ENCODE assay signal across 8 mouse cellular contexts in the genomic region with DNA sequence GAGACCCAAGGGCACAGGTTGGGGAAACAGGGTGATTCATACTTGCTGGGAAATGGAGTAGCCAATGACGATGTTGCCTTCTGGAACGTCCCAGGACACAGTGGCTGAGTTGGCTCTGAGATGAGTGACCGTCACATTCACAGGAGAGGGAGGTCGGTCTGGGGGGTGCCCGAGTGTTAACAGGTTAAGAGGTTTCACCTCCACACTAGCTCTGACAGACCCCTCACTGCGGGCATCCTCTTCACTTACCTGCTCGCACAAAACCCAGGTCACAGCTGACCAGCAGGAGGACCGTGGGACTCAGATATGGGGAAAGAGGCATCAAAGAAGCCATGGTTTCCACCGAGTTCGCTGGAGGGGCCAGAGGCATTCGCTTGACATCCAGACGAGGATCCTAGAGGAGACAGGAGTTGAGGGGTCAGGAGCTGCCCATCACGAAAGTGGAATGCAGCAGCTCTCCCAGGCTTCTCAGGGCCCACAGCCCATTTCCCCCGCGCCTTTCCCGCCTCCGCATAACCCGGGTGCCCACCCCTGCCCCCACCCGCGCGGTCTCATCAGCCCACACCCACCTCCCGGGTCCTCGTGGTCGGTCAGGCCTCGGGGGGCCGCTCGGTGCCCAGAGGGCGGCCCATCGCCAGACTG. TPM values are rescaled to one million over a fixed set of nuclear protein-coding genes. Genes with fewer than 3 reads are reported as not detected.
DNase-seq lines count a peak whose midpoint lies in the region; ATAC-seq lines count a peak whose summit lies in the region.

No protein-coding gene starts in this region.

- no peaks in the 10 kb centered on the region for H3K9me3 ChIP-seq in hindbrain, embryonic 12.5 days (replicated peaks)
- H3K9me3 ChIP-seq in midbrain, embryonic 12.5 days, result no peaks in the 10 kb centered on the region

- H3K4me1 ChIP-seq in hindbrain, embryonic 12.5 days, result peaks cover 26% of the 10 kb centered on the region
- H3K4me1 ChIP-seq in midbrain, embryonic 12.5 days, result peaks cover 28% of the 10 kb centered on the region

- H3K36me3 ChIP-seq in hindbrain, embryonic 12.5 days, result peaks cover 11% of the 10 kb centered on the region; the same call in 1 of the 2 replicates
- H3K36me3 ChIP-seq in midbrain, embryonic 12.5 days, result 0 out of 2 replicates have a peak, but pooled peaks cover 8% of the 10 kb centered on the region

- peak; percentile 20 for DNase-seq in cerebellum, adult 11 months
- DNase-seq in cerebellum, postnatal 4 days (ENCODE audit: low spot score in 2 of 2), result no peak
- peak; percentile 16 for DNase-seq in retina, embryonic 14.5 days (ENCODE audit: low spot score)
- no peak for DNase-seq in retina, postnatal 1 day
- no peak for DNase-seq in frontal cortex, postnatal 14 days (ENCODE audit: low spot score in 2 of 2)
- no peak for DNase-seq in adipocyte (ENCODE audit: low spot score)

- peak overlapping the region; percentile 79 for H3K4me3 ChIP-seq in hindbrain, embryonic 12.5 days
- peak overlapping the region; percentile 82 for H3K4me3 ChIP-seq in midbrain, embryonic 12.5 days

- H3K27ac ChIP-seq in hindbrain, embryonic 12.5 days, result peak overlapping the region; percentile 82
- peak overlapping the region; percentile 88 for H3K27ac ChIP-seq in midbrain, embryonic 12.5 days (replicated peaks)

- peak; percentile 43 for ATAC-seq in hindbrain, embryonic 12.5 days (ENCODE audit: low FRiP score)
- ATAC-seq in midbrain, embryonic 12.5 days (ENCODE audit: low FRiP score, low read depth), result no peak

- 5% methylated on average over 28 of the region's 29 CpGs for WGBS in hindbrain, embryonic 12.5 days
- WGBS in midbrain, embryonic 12.5 days, result 5% methylated on average over 26 of the region's 29 CpGs

- H3K4me2 ChIP-seq in hindbrain, embryonic 12.5 days (replicated peaks), result peak overlapping the region; percentile 68
- peak overlapping the region; percentile 87 for H3K4me2 ChIP-seq in midbrain, embryonic 12.5 days (replicated peaks)

- no peaks in the 10 kb centered on the region for H3K27me3 ChIP-seq in hindbrain, embryonic 12.5 days
- peaks cover 6% of the 10 kb centered on the region; the same call in 1 of the 2 replicates for H3K27me3 ChIP-seq in midbrain, embryonic 12.5 days

- H3K9ac ChIP-seq in hindbrain, embryonic 12.5 days, result peak overlapping the region; percentile 95
- peak overlapping the region; percentile 93 for H3K9ac ChIP-seq in midbrain, embryonic 12.5 days (replicated peaks)

RNA-seq across cellular contexts. Expression of a gene that starts 0.8 kb away (rescaled TPM):
- polyA plus RNA-seq in hindbrain, embryonic 12.5 days (2016; fragmentation: Nextera tagmentation; extraction: Ambion mirVana), result 66.9 and 68.2 TPM in 2 replicates
- polyA plus RNA-seq in midbrain, embryonic 12.5 days (2016; fragmentation: Nextera tagmentation; extraction: Ambion mirVana), result 57.8 and 64.6 TPM in 2 replicates

RNA-seq across cellular contexts. Expression of a gene that starts 2.2 kb away (rescaled TPM):
- polyA plus RNA-seq in hindbrain, embryonic 12.5 days (2016; fragmentation: Nextera tagmentation; extraction: Ambion mirVana), result 0.38 TPM in 1 of 2 replicates, not detected in the other
- 0.20 and 0.48 TPM in 2 replicates for polyA plus RNA-seq in midbrain, embryonic 12.5 days (2016; fragmentation: Nextera tagmentation; extraction: Ambion mirVana)

RNA-seq across cellular contexts. Expression of a gene that starts 4.2 kb away (rescaled TPM):
- polyA plus RNA-seq in hindbrain, embryonic 12.5 days (2016; fragmentation: Nextera tagmentation; extraction: Ambion mirVana), result 44.4 and 57.8 TPM in 2 replicates
- polyA plus RNA-seq in midbrain, embryonic 12.5 days (2016; fragmentation: Nextera tagmentation; extraction: Ambion mirVana), result 50.7 and 56.1 TPM in 2 replicates

RNA-seq across cellular contexts. Expression of a gene that starts 43.6 kb away (rescaled TPM):
- 6.3 and 9.6 TPM in 2 replicates for polyA plus RNA-seq in hindbrain, embryonic 12.5 days (2016; fragmentation: Nextera tagmentation; extraction: Ambion mirVana)
- 3.3 and 4.7 TPM in 2 replicates for polyA plus RNA-seq in midbrain, embryonic 12.5 days (2016; fragmentation: Nextera tagmentation; extraction: Ambion mirVana)

RNA-seq across cellular contexts. Expression of a gene that starts 54.1 kb away (rescaled TPM):
- polyA plus RNA-seq in hindbrain, embryonic 12.5 days (2016; fragmentation: Nextera tagmentation; extraction: Ambion mirVana), result 0.57 and 0.94 TPM in 2 replicates
- polyA plus RNA-seq in midbrain, embryonic 12.5 days (2016; fragmentation: Nextera tagmentation; extraction: Ambion mirVana), result 0.63 and 0.71 TPM in 2 replicates

Comparison
In these comparisons a context has a peak if more than half of its experiments do, and no peak if none do; other contexts are left out.
1. DNase-seq: peak in cerebellum, adult 11 months (single experiment) and retina, embryonic 14.5 days (single experiment); none in cerebellum, postnatal 4 days (0 of 2), retina, postnatal 1 day (single experiment), frontal cortex, postnatal 14 days (0 of 2) and adipocyte (single experiment).